Mouse (Mus musculus): Measurements from ENCODE around the gene Olfr403. TPM values are rescaled to one million over a fixed set of nuclear protein-coding genes. Genes with fewer than 3 reads are reported as not detected.

The Olfr403 gene
- polyA plus RNA-seq, 1 experiment from 2014 or later = not detected

Other genes starting within 250 kb of the Olfr403 start
- not detected in 2 replicates for gene Olfr23, start 249.6 kb upstream of the Olfr403 start, polyA plus RNA-seq (2014; fragmentation: Nextera tagmentation; extraction: Ambion mirVana)
- not detected in 2 replicates for gene Olfr397, start 225.4 kb upstream of the Olfr403 start, polyA plus RNA-seq (2014; fragmentation: Nextera tagmentation; extraction: Ambion mirVana)
- not detected in 2 replicates for gene Olfr398, start 195.8 kb upstream of the Olfr403 start, polyA plus RNA-seq (2014; fragmentation: Nextera tagmentation; extraction: Ambion mirVana)
- not detected in 2 replicates for gene Olfr139, start 129.7 kb upstream of the Olfr403 start, polyA plus RNA-seq (2014; fragmentation: Nextera tagmentation; extraction: Ambion mirVana)
- not detected in 2 replicates for gene Olfr399, start 129.6 kb upstream of the Olfr403 start, polyA plus RNA-seq (2014; fragmentation: Nextera tagmentation; extraction: Ambion mirVana)
- gene Zfp616, start 116.3 kb upstream of the Olfr403 start, polyA plus RNA-seq (2014; fragmentation: Nextera tagmentation; extraction: Ambion mirVana) = not detected in 2 replicates
- gene Olfr401, start 72.5 kb upstream of the Olfr403 start, polyA plus RNA-seq (2014; fragmentation: Nextera tagmentation; extraction: Ambion mirVana) = not detected in 2 replicates
- gene Olfr402, start 32.7 kb upstream of the Olfr403 start, polyA plus RNA-seq (2014; fragmentation: Nextera tagmentation; extraction: Ambion mirVana) = not detected in 2 replicates
- not detected in 2 replicates for gene Olfr43, start 25.1 kb downstream of the Olfr403 start, polyA plus RNA-seq (2014; fragmentation: Nextera tagmentation; extraction: Ambion mirVana)
- not detected in 2 replicates for gene Olfr406, start 73.6 kb downstream of the Olfr403 start, polyA plus RNA-seq (2014; fragmentation: Nextera tagmentation; extraction: Ambion mirVana)
- not detected in 2 replicates for gene Olfr59, start 97.5 kb downstream of the Olfr403 start, polyA plus RNA-seq (2014; fragmentation: Nextera tagmentation; extraction: Ambion mirVana)
- gene Olfr410, start 151.8 kb downstream of the Olfr403 start, polyA plus RNA-seq (2014; fragmentation: Nextera tagmentation; extraction: Ambion mirVana) = not detected in 2 replicates
- gene Olfr411, start 166.4 kb downstream of the Olfr403 start, polyA plus RNA-seq (2014; fragmentation: Nextera tagmentation; extraction: Ambion mirVana) = not detected in 2 replicates
- gene Olfr412, start 175.8 kb downstream of the Olfr403 start, polyA plus RNA-seq (2014; fragmentation: Nextera tagmentation; extraction: Ambion mirVana) = not detected in 2 replicates